Mouse (Mus musculus) spleen, adult 2 months (tissue): ENCODE results near the gene Ccdc60.

Experiments
- CTCF ChIP-seq: fragments of 200-500 bp; IDR thresholded peaks from 2 replicates; pipeline ENCODE4 v1.5.1; 2011; ENCODE audit warnings: mild to moderate bottlenecking, inconsistent platforms; ENCODE audit not compliant: insufficient read depth, insufficient read length, insufficient replicate concordance; ENCODE audit errors: extremely low read depth
- POLR2A ChIP-seq: fragments of 200-500 bp; IDR thresholded peaks from 2 replicates; pipeline ENCODE4 v1.6.1; 2011; ENCODE audit warnings: low read depth, low read length, inconsistent platforms

GRCm38 (mm10) chr5:116108651-116109050 lies 180.1 kb downstream of the Ccdc60 start:
- no peak for TF ChIP-seq CTCF
- TF ChIP-seq POLR2A = no peak
